Mouse (Mus musculus): Measurements from ENCODE around the gene Bicd1. TPM values are rescaled to one million over a fixed set of nuclear protein-coding genes. Genes with fewer than 3 reads are reported as not detected.
"Not testable (repeated sequence)": the region's sequence is repeated elsewhere in the genome, so short reads cannot be mapped to it uniquely, and the experiment has no call there.

Gene Bicd1
- total RNA-seq (2012; rRNA removed) (1.7 and 2.5 TPM in 2 replicates), polyA plus RNA-seq (2012; ENCODE audit: insufficient read depth in 1 of 2, insufficient read length in 2 of 2, low read depth in 1 of 2, low replicate concordance in 2 of 2, missing spikeins in 1 of 2) (1 to 10 TPM in 1 of 2 experiments, not detected in 1; 1.6 TPM)

GRCm38 (mm10) chr6:149408833-149409332 is at the start of gene Bicd1:
Gene Bicd1 (plus strand): TSS chr6:149408886.
- H3K9ac ChIP-seq (ENCODE audit: control insufficient read depth, low read depth, low read length, poor library complexity, severe bottlenecking), result peak within 1 kb of the TSS; percentile 77
- DNase-seq (ENCODE audit: low read depth, low spot score), result peak; percentile 83
- H3K4me1 ChIP-seq (ENCODE audit: control insufficient read depth in 1 of 2, insufficient read depth in 2 of 2, low read length in 2 of 2), result no peaks in the 10 kb centered on the region; a peak in 1 of 4 replicates
- H3K4me3 ChIP-seq (ENCODE audit: control insufficient read depth in 1 of 2, insufficient read depth in 1 of 2, low read depth in 2 of 2, low read length in 2 of 2), result peak within 1 kb of the TSS; percentile 61 to 82
- H3K36me3 ChIP-seq (ENCODE audit: control insufficient read depth in 1 of 2, insufficient read depth in 2 of 2, low read length in 2 of 2), result no peaks in the 10 kb centered on the region
- no peaks in the 10 kb centered on the region; a peak in 2 of 4 replicates for H3K27me3 ChIP-seq (ENCODE audit: control insufficient read depth in 1 of 2, insufficient read depth in 2 of 2, low read length in 2 of 2)
- peak within 1 kb of the TSS; percentile 6; the same call in 1 of the 2 replicates for H3K27ac ChIP-seq (ENCODE audit: control insufficient read depth, low read depth, low read length)
- H3K9me3 ChIP-seq (replicated peaks; ENCODE audit: insufficient read depth, low read length), result no peaks in the 10 kb centered on the region
- no peaks in the 10 kb centered on the region; the same call in 1 of the 2 replicates for H3K79me2 ChIP-seq (ENCODE audit: control insufficient read depth, insufficient read depth, low read length, poor library complexity)
- TF ChIP-seq NELFE (IDR thresholded peaks at IDR 0.05; ENCODE audit: low read depth, low read length) (peak; percentile 61), NRF1 (IDR thresholded peaks at IDR 0.05; ENCODE audit: insufficient read depth, low read depth, low read length, poor library complexity, severe bottlenecking) (0 out of 2 replicates have a peak, but pooled peaks have one; percentile 10), POLR2A (IDR thresholded peaks at IDR 0.05; ENCODE audit: control insufficient read depth in 1 of 2, insufficient read depth in 1 of 2, low read depth in 1 of 2, low read length in 2 of 2, poor library complexity in 1 of 2) (peak; percentile 58 to 60; a peak in 1 of 4 replicates), MAX (IDR thresholded peaks at IDR 0.05; ENCODE audit: low read length) (no peak), UBTF (IDR thresholded peaks at IDR 0.05; ENCODE audit: borderline replicate concordance, insufficient read depth, low read depth, low read length) (no peak)

- not testable (repeated sequence) for H3K27me3 ChIP-seq (ENCODE audit: control insufficient read depth in 1 of 2, insufficient read depth in 2 of 2, low read length in 2 of 2); H3K79me2 ChIP-seq (ENCODE audit: control insufficient read depth, insufficient read depth, low read length, poor library complexity); H3K4me1 ChIP-seq (ENCODE audit: control insufficient read depth in 1 of 2, insufficient read depth in 2 of 2, low read length in 2 of 2); H3K9ac ChIP-seq (ENCODE audit: control insufficient read depth, low read depth, low read length, poor library complexity, severe bottlenecking); H3K36me3 ChIP-seq (ENCODE audit: control insufficient read depth in 1 of 2, insufficient read depth in 2 of 2, low read length in 2 of 2); H3K27ac ChIP-seq (ENCODE audit: control insufficient read depth, low read depth, low read length); H3K4me3 ChIP-seq (ENCODE audit: control insufficient read depth in 1 of 2, insufficient read depth in 1 of 2, low read depth in 2 of 2, low read length in 2 of 2); DNase-seq (ENCODE audit: low read depth, low spot score); H3K9me3 ChIP-seq (replicated peaks; ENCODE audit: insufficient read depth, low read length)
Measured at GRCm38 (mm10) chr6:149362533-149362932, 46.2 kb upstream of the Bicd1 start.

- H3K4me1 ChIP-seq (ENCODE audit: control insufficient read depth in 1 of 2, insufficient read depth in 2 of 2, low read length in 2 of 2); H3K36me3 ChIP-seq (ENCODE audit: control insufficient read depth in 1 of 2, insufficient read depth in 2 of 2, low read length in 2 of 2); H3K79me2 ChIP-seq (ENCODE audit: control insufficient read depth, insufficient read depth, low read length, poor library complexity); H3K9ac ChIP-seq (ENCODE audit: control insufficient read depth, low read depth, low read length, poor library complexity, severe bottlenecking); H3K27ac ChIP-seq (ENCODE audit: control insufficient read depth, low read depth, low read length); DNase-seq (ENCODE audit: low read depth, low spot score); H3K4me3 ChIP-seq (ENCODE audit: control insufficient read depth in 1 of 2, insufficient read depth in 1 of 2, low read depth in 2 of 2, low read length in 2 of 2); H3K27me3 ChIP-seq (ENCODE audit: control insufficient read depth in 1 of 2, insufficient read depth in 2 of 2, low read length in 2 of 2); H3K9me3 ChIP-seq (replicated peaks; ENCODE audit: insufficient read depth, low read length): not testable (repeated sequence)
Measured at GRCm38 (mm10) chr6:149365975-149366374, 42.7 kb upstream of the Bicd1 start.

GRCm38 (mm10) chr6:149366403-149366802 is 42.3 kb upstream of the Bicd1 start:
- Histone ChIP-seq H3K9me3 (replicated peaks; ENCODE audit: insufficient read depth, low read length) (no peaks in the 10 kb centered on the region), H3K36me3 (ENCODE audit: control insufficient read depth in 1 of 2, insufficient read depth in 2 of 2, low read length in 2 of 2) (no peaks in the 10 kb centered on the region)
- no peak for DNase-seq (ENCODE audit: low read depth, low spot score)

More at GRCm38 (mm10) chr6:149366403-149366802, 42.3 kb upstream of the Bicd1 start:
- Histone ChIP-seq H3K4me1 (ENCODE audit: control insufficient read depth in 1 of 2, insufficient read depth in 2 of 2, low read length in 2 of 2) (no peaks in the 10 kb centered on the region), H3K79me2 (ENCODE audit: control insufficient read depth, insufficient read depth, low read length, poor library complexity) (no peaks in the 10 kb centered on the region), H3K27ac (ENCODE audit: control insufficient read depth, low read depth, low read length) (no peak overlapping the region), H3K4me3 (ENCODE audit: control insufficient read depth in 1 of 2, insufficient read depth in 1 of 2, low read depth in 2 of 2, low read length in 2 of 2) (no peak overlapping the region), H3K9ac (ENCODE audit: control insufficient read depth, low read depth, low read length, poor library complexity, severe bottlenecking) (no peak overlapping the region), H3K27me3 (ENCODE audit: control insufficient read depth in 1 of 2, insufficient read depth in 2 of 2, low read length in 2 of 2) (no peaks in the 10 kb centered on the region)
- TF ChIP-seq USF2 (IDR thresholded peaks at IDR 0.05; ENCODE audit: borderline replicate concordance in 1 of 2, insufficient read depth in 1 of 2, low read depth in 1 of 2, low read length in 2 of 2), result no peak
- TF ChIP-seq ZMIZ1 (IDR thresholded peaks at IDR 0.05; ENCODE audit: low read depth, low read length), result no peak
- TF ChIP-seq NELFE (IDR thresholded peaks at IDR 0.05; ENCODE audit: low read depth, low read length), result no peak
- no peak for TF ChIP-seq RAD21 (IDR thresholded peaks at IDR 0.05; ENCODE audit: low read depth, low read length)
- TF ChIP-seq MAX (IDR thresholded peaks at IDR 0.05; ENCODE audit: low read length), result no peak
- TF ChIP-seq POLR2AphosphoS2 (IDR thresholded peaks at IDR 0.05; ENCODE audit: low read length), result no peak
- no peak for TF ChIP-seq ZNF384 (IDR thresholded peaks at IDR 0.05; ENCODE audit: low read depth, low read length)
- TF ChIP-seq MYC (IDR thresholded peaks at IDR 0.05; ENCODE audit: low read depth, low read length), result no peak
